Mouse (Mus musculus): ENCODE data around the gene Stn1. TPM values are rescaled to one million over a fixed set of nuclear protein-coding genes. Genes with fewer than 3 reads are reported as not detected.

The Stn1 gene
- polyA plus RNA-seq, 1 experiment = 10.1 TPM

- DNase-seq = no peak
- Histone ChIP-seq H3K27me3 (ENCODE audit: control insufficient read depth, insufficient read depth, low read length) (no peaks in the 10 kb centered on the region), H3K4me3 (replicated peaks; ENCODE audit: insufficient read depth, low read depth, low read length) (no peak overlapping the region), H3K27ac (ENCODE audit: insufficient read depth, low read length) (no peak overlapping the region), H3K4me1 (ENCODE audit: control insufficient read depth, insufficient read depth, low read length) (no peaks in the 10 kb centered on the region; the same call in 1 of the 2 replicates)
- 70% methylated on average over 3 of the region's 3 CpGs for WGBS
- TF ChIP-seq CTCF (IDR thresholded peaks at IDR 0.05; ENCODE audit: borderline replicate concordance, insufficient read depth, low read depth, low read length) (no peak), POLR2A (IDR thresholded peaks at IDR 0.05; ENCODE audit: borderline replicate concordance, insufficient read depth, low read length) (no peak)
Observed at GRCm38 (mm10) chr19:47484110-47484509, 53.2 kb downstream of the Stn1 start.

- TF ChIP-seq POLR2A (IDR thresholded peaks at IDR 0.05; ENCODE audit: borderline replicate concordance, insufficient read depth, low read length) (no peak), CTCF (IDR thresholded peaks at IDR 0.05; ENCODE audit: borderline replicate concordance, insufficient read depth, low read depth, low read length) (no peak)
- no peak for DNase-seq
- no peak overlapping the region for H3K27ac ChIP-seq (ENCODE audit: insufficient read depth, low read length)
Observed at GRCm38 (mm10) chr19:47483346-47483745, 54.0 kb downstream of the Stn1 start.

GRCm38 (mm10) chr19:47473453-47473852 is 63.9 kb downstream of the Stn1 start:
- TF ChIP-seq POLR2A (IDR thresholded peaks at IDR 0.05; ENCODE audit: borderline replicate concordance, insufficient read depth, low read length) = no peak
- TF ChIP-seq CTCF (IDR thresholded peaks at IDR 0.05; ENCODE audit: borderline replicate concordance, insufficient read depth, low read depth, low read length) = no peak
- no peak overlapping the region for H3K27ac ChIP-seq (ENCODE audit: insufficient read depth, low read length)
- H3K4me3 ChIP-seq (replicated peaks; ENCODE audit: insufficient read depth, low read depth, low read length) = no peak overlapping the region
- no peaks in the 10 kb centered on the region for H3K27me3 ChIP-seq (ENCODE audit: control insufficient read depth, insufficient read depth, low read length)
- WGBS = 83% methylated on average over 3 of the region's 3 CpGs
- DNase-seq = no peak
- H3K4me1 ChIP-seq (ENCODE audit: control insufficient read depth, insufficient read depth, low read length) = no peaks in the 10 kb centered on the region

More at GRCm38 (mm10) chr19:47483346-47483745, 54.0 kb downstream of the Stn1 start:
- H3K4me3 ChIP-seq (replicated peaks; ENCODE audit: insufficient read depth, low read depth, low read length) = no peak overlapping the region
- WGBS = 67% methylated on average over 3 of the region's 3 CpGs
- no peaks in the 10 kb centered on the region; the same call in 1 of the 2 replicates for H3K4me1 ChIP-seq (ENCODE audit: control insufficient read depth, insufficient read depth, low read length)
- H3K27me3 ChIP-seq (ENCODE audit: control insufficient read depth, insufficient read depth, low read length) = no peaks in the 10 kb centered on the region

- TF ChIP-seq CTCF (IDR thresholded peaks at IDR 0.05; ENCODE audit: borderline replicate concordance, insufficient read depth, low read depth, low read length) (no peak), POLR2A (IDR thresholded peaks at IDR 0.05; ENCODE audit: borderline replicate concordance, insufficient read depth, low read length) (no peak)
- H3K27ac ChIP-seq (ENCODE audit: insufficient read depth, low read length) = peak overlapping the region; percentile 30; the same call in 1 of the 2 replicates
- WGBS = 53% methylated on average over 15 of the region's 15 CpGs
Observed at GRCm38 (mm10) chr19:47472881-47473400, 64.4 kb downstream of the Stn1 start.

GRCm38 (mm10) chr19:47471808-47472207 is 65.5 kb downstream of the Stn1 start:
- 83% methylated on average over 4 of the region's 4 CpGs for WGBS
- H3K27ac ChIP-seq (ENCODE audit: insufficient read depth, low read length) = no peak overlapping the region
- H3K27me3 ChIP-seq (ENCODE audit: control insufficient read depth, insufficient read depth, low read length) = no peaks in the 10 kb centered on the region
- no peak for DNase-seq
- no peaks in the 10 kb centered on the region for H3K4me1 ChIP-seq (ENCODE audit: control insufficient read depth, insufficient read depth, low read length)
- TF ChIP-seq CTCF (IDR thresholded peaks at IDR 0.05; ENCODE audit: borderline replicate concordance, insufficient read depth, low read depth, low read length) (no peak), POLR2A (IDR thresholded peaks at IDR 0.05; ENCODE audit: borderline replicate concordance, insufficient read depth, low read length) (no peak)
- no peak overlapping the region for H3K4me3 ChIP-seq (replicated peaks; ENCODE audit: insufficient read depth, low read depth, low read length)

More at GRCm38 (mm10) chr19:47472881-47473400, 64.4 kb downstream of the Stn1 start:
- DNase-seq = no peak
- Histone ChIP-seq H3K4me3 (replicated peaks; ENCODE audit: insufficient read depth, low read depth, low read length) (no peak overlapping the region), H3K27me3 (ENCODE audit: control insufficient read depth, insufficient read depth, low read length) (no peaks in the 10 kb centered on the region), H3K4me1 (ENCODE audit: control insufficient read depth, insufficient read depth, low read length) (no peaks in the 10 kb centered on the region)

GRCm38 (mm10) chr19:47468750-47469149 is 68.6 kb downstream of the Stn1 start:
- Histone ChIP-seq H3K4me1 (ENCODE audit: control insufficient read depth, insufficient read depth, low read length) (no peaks in the 10 kb centered on the region), H3K27ac (ENCODE audit: insufficient read depth, low read length) (no peak overlapping the region), H3K27me3 (ENCODE audit: control insufficient read depth, insufficient read depth, low read length) (peaks cover 3% of the 10 kb centered on the region; the same call in 1 of the 2 replicates), H3K4me3 (replicated peaks; ENCODE audit: insufficient read depth, low read depth, low read length) (no peak overlapping the region)
- 13% methylated on average over 3 of the region's 3 CpGs for WGBS
- DNase-seq = no peak
- TF ChIP-seq CTCF (IDR thresholded peaks at IDR 0.05; ENCODE audit: borderline replicate concordance, insufficient read depth, low read depth, low read length) (no peak), POLR2A (IDR thresholded peaks at IDR 0.05; ENCODE audit: borderline replicate concordance, insufficient read depth, low read length) (no peak)

GRCm38 (mm10) chr19:47466775-47467174 is 70.5 kb downstream of the Stn1 start:
- no peak for DNase-seq

GRCm38 (mm10) chr19:47465467-47465866 is 71.8 kb downstream of the Stn1 start:
- WGBS = 76% methylated on average over 9 of the region's 9 CpGs
- no peak for DNase-seq
- no peak overlapping the region for H3K4me3 ChIP-seq (replicated peaks; ENCODE audit: insufficient read depth, low read depth, low read length)
- H3K4me1 ChIP-seq (ENCODE audit: control insufficient read depth, insufficient read depth, low read length) = no peaks in the 10 kb centered on the region
- peaks cover 3% of the 10 kb centered on the region; the same call in 1 of the 2 replicates for H3K27me3 ChIP-seq (ENCODE audit: control insufficient read depth, insufficient read depth, low read length)
- H3K27ac ChIP-seq (ENCODE audit: insufficient read depth, low read length) = no peak overlapping the region
- TF ChIP-seq POLR2A (IDR thresholded peaks at IDR 0.05; ENCODE audit: borderline replicate concordance, insufficient read depth, low read length) (no peak), CTCF (IDR thresholded peaks at IDR 0.05; ENCODE audit: borderline replicate concordance, insufficient read depth, low read depth, low read length) (no peak)

More at GRCm38 (mm10) chr19:47466775-47467174, 70.5 kb downstream of the Stn1 start:
- TF ChIP-seq POLR2A (IDR thresholded peaks at IDR 0.05; ENCODE audit: borderline replicate concordance, insufficient read depth, low read length) (no peak), CTCF (IDR thresholded peaks at IDR 0.05; ENCODE audit: borderline replicate concordance, insufficient read depth, low read depth, low read length) (no peak)
- 76% methylated on average over 8 of the region's 8 CpGs for WGBS
- no peak overlapping the region for H3K4me3 ChIP-seq (replicated peaks; ENCODE audit: insufficient read depth, low read depth, low read length)
- no peak overlapping the region for H3K27ac ChIP-seq (ENCODE audit: insufficient read depth, low read length)
- H3K27me3 ChIP-seq (ENCODE audit: control insufficient read depth, insufficient read depth, low read length) = peaks cover 3% of the 10 kb centered on the region; the same call in 1 of the 2 replicates
- no peaks in the 10 kb centered on the region for H3K4me1 ChIP-seq (ENCODE audit: control insufficient read depth, insufficient read depth, low read length)
